Mouse (Mus musculus) G1E (cell line): ENCODE measurements around the gene Iqck. TPM values are rescaled to one million over a fixed set of nuclear protein-coding genes. Genes with fewer than 3 reads are reported as not detected.

ENCODE experiments used
- ATAC-seq: 2 replicates; pipeline ENCODE4 v1.8.0; 2016; ENCODE audit warnings: mild to moderate bottlenecking; ENCODE audit not compliant: insufficient number of reproducible peaks, poor library complexity, low FRiP score, severe bottlenecking; ENCODE audit errors: extremely low read depth
- DNase-seq: peaks from one replicate; pipeline ENCODE4 v3.0.0; 2012; ENCODE audit warnings: low spot score
- H3K27me3 ChIP-seq: 2 replicates; pipeline ENCODE4 v1.6.1; 2012; ENCODE audit warnings: mild to moderate bottlenecking, low read length, inconsistent platforms; ENCODE audit not compliant: insufficient read depth
- H3K36me3 ChIP-seq: replicated peaks from 2 replicates; pipeline ENCODE3; 2012; ENCODE audit warnings: mild to moderate bottlenecking, inconsistent platforms
- H3K4me1 ChIP-seq: 2 replicates; pipeline ENCODE4 v1.6.1; 2012; ENCODE audit warnings: low read depth, low read length, inconsistent platforms, mixed read lengths; ENCODE audit not compliant: insufficient read depth
- H3K4me3 ChIP-seq: 2 replicates; pipeline ENCODE4 v1.5.1; 2012; ENCODE audit warnings: low read depth, mild to moderate bottlenecking, inconsistent platforms, low read length, moderate library complexity, mixed read lengths
- H3K9me3 ChIP-seq: replicated peaks from 2 replicates; pipeline ENCODE4 v1.6.1; 2012; ENCODE audit warnings: inconsistent platforms
- CTCF ChIP-seq: IDR thresholded peaks from 2 replicates; pipeline ENCODE4 v1.5.1; 2012; ENCODE audit warnings: low read depth, low read length, inconsistent platforms, mixed read lengths
- GATA1 ChIP-seq: IDR thresholded peaks from 2 replicates; pipeline ENCODE4 v1.6.1; 2012; ENCODE audit warnings: borderline replicate concordance, low read length, inconsistent platforms, mixed read lengths
- GATA2 ChIP-seq: IDR thresholded peaks from 2 replicates; pipeline ENCODE4 v1.6.1; 2012; ENCODE audit warnings: low read depth, low read length, inconsistent platforms, borderline replicate concordance
- POLR2AphosphoS5 ChIP-seq: IDR thresholded peaks from 2 replicates; pipeline ENCODE4 v1.6.1; 2012; ENCODE audit warnings: low read depth, low read length, inconsistent platforms; ENCODE audit not compliant: insufficient replicate concordance
- TAL1 ChIP-seq: conservative IDR thresholded peaks from 2 replicates; pipeline ENCODE4 v1.6.1; 2012; ENCODE audit warnings: low read depth, low read length, inconsistent platforms, mixed read lengths
- polyA plus RNA-seq: library from polyadenylated mRNA; stranded (reverse); fragments of >175 nt; gene quantifications from 2 replicates; pipeline ENCODE4 v1.2.3, GENCODE M21; 2012
- total RNA-seq, 2 experiments: library from RNA; stranded (forward) in 1 of 2; stranded (reverse) in 1 of 2; fragments of 200-1000 nt in 1 of 2; fragments of >200 nt in 1 of 2; fragmentation: Nextera tagmentation in 1 of 2; gene quantifications; 2 replicates each; pipeline ENCODE4 v1.2.3; 2014 to 2017

Gene Iqck
- total and polyA plus RNA-seq, 3 experiments = 0.16 to 1.3 TPM; not detected in 1

GRCm38 (mm10) chr7:118953626-118954282 lies 98.2 kb downstream of the Iqck start:
- no peaks in the 10 kb centered on the region for H3K4me1 ChIP-seq
- ATAC-seq = no peak
- DNase-seq = no peak
- H3K9me3 ChIP-seq = no peaks in the 10 kb centered on the region
- H3K27me3 ChIP-seq = 0 out of 2 replicates have a peak, but pooled peaks cover 2% of the 10 kb centered on the region
- TF ChIP-seq POLR2AphosphoS5 (no peak), GATA2 (no peak), GATA1 (no peak), TAL1 (no peak), CTCF (no peak)
- H3K4me3 ChIP-seq = no peak overlapping the region
- H3K36me3 ChIP-seq = no peaks in the 10 kb centered on the region

- Histone ChIP-seq H3K9me3 (no peaks in the 10 kb centered on the region), H3K27me3 (0 out of 2 replicates have a peak, but pooled peaks cover 2% of the 10 kb centered on the region), H3K4me3 (no peak overlapping the region), H3K36me3 (no peaks in the 10 kb centered on the region), H3K4me1 (no peaks in the 10 kb centered on the region)
- TF ChIP-seq GATA1 = no peak
- TF ChIP-seq TAL1 = no peak
- no peak for TF ChIP-seq GATA2
- TF ChIP-seq CTCF = no peak
- no peak for TF ChIP-seq POLR2AphosphoS5
- ATAC-seq = no peak
- DNase-seq = no peak
These were observed 99.4 kb downstream of the Iqck start for GRCm38 (mm10) chr7:118954968-118955367.

GRCm38 (mm10) chr7:118956616-118957246 lies 101.2 kb downstream of the Iqck start:
- H3K4me1 ChIP-seq = no peaks in the 10 kb centered on the region
- no peak for ATAC-seq
- TF ChIP-seq CTCF (no peak), POLR2AphosphoS5 (no peak), TAL1 (no peak), GATA2 (no peak)

GRCm38 (mm10) chr7:118959209-118959608 lies 103.7 kb downstream of the Iqck start:
- DNase-seq (no peak), ATAC-seq (no peak)
- no peak overlapping the region for H3K4me3 ChIP-seq
- H3K27me3 ChIP-seq = no peaks in the 10 kb centered on the region
- TF ChIP-seq POLR2AphosphoS5 = no peak
- no peak for TF ChIP-seq GATA1
- no peak for TF ChIP-seq CTCF
- TF ChIP-seq TAL1 = no peak
- no peak for TF ChIP-seq GATA2
- no peaks in the 10 kb centered on the region for H3K9me3 ChIP-seq
- no peaks in the 10 kb centered on the region for H3K4me1 ChIP-seq
- H3K36me3 ChIP-seq = no peaks in the 10 kb centered on the region

More at GRCm38 (mm10) chr7:118956616-118957246, 101.2 kb downstream of the Iqck start:
- DNase-seq = no peak
- H3K36me3 ChIP-seq = no peaks in the 10 kb centered on the region
- H3K9me3 ChIP-seq = no peaks in the 10 kb centered on the region
- H3K27me3 ChIP-seq = 0 out of 2 replicates have a peak, but pooled peaks cover 2% of the 10 kb centered on the region
- H3K4me3 ChIP-seq = no peak overlapping the region

GRCm38 (mm10) chr7:118964777-118965176 lies 109.2 kb downstream of the Iqck start:
- DNase-seq (no peak), ATAC-seq (no peak)
- Histone ChIP-seq H3K27me3 (no peaks in the 10 kb centered on the region), H3K9me3 (no peaks in the 10 kb centered on the region), H3K4me3 (no peak overlapping the region), H3K36me3 (no peaks in the 10 kb centered on the region), H3K4me1 (no peaks in the 10 kb centered on the region)
- TF ChIP-seq TAL1 (no peak), POLR2AphosphoS5 (no peak), GATA1 (no peak), GATA2 (no peak), CTCF (no peak)

GRCm38 (mm10) chr7:118965198-118965597 lies 109.6 kb downstream of the Iqck start:
- DNase-seq = no peak
- no peaks in the 10 kb centered on the region for H3K36me3 ChIP-seq
- TF ChIP-seq GATA1 (no peak), POLR2AphosphoS5 (no peak), CTCF (no peak), TAL1 (no peak), GATA2 (no peak)
- ATAC-seq = no peak
- H3K4me3 ChIP-seq = no peak overlapping the region
- no peaks in the 10 kb centered on the region for H3K27me3 ChIP-seq
- H3K9me3 ChIP-seq = no peaks in the 10 kb centered on the region
- H3K4me1 ChIP-seq = no peaks in the 10 kb centered on the region
